Mouse (Mus musculus): Measurements from ENCODE around the gene Trak1.
A peak's percentile ranks its signal among the peaks of the same experiment; 100 is the strongest.

The Trak1 gene

GRCm38 (mm10) chr9:121295221-121295620 is 2.1 kb upstream of the Trak1 start:
- no peak for DNase-seq

DNA sequence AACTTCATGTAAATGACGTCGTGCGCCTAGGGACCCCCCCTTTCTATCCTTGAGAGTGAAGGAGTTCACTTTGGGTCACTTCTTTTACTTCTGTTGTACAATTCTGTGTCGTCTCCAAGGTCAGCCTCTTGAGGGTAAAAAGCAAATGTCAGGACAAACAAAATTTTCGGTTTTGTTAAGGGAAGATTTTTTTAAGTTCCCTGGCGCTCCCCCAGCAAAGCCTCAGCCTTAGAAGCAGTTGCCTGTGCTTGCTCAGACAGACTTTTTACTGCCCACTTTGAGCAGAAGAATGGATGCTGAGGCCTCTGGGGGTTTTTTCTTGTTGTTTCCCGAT is 730 bp downstream of the Trak1 start:
- no peak for DNase-seq

DNA sequence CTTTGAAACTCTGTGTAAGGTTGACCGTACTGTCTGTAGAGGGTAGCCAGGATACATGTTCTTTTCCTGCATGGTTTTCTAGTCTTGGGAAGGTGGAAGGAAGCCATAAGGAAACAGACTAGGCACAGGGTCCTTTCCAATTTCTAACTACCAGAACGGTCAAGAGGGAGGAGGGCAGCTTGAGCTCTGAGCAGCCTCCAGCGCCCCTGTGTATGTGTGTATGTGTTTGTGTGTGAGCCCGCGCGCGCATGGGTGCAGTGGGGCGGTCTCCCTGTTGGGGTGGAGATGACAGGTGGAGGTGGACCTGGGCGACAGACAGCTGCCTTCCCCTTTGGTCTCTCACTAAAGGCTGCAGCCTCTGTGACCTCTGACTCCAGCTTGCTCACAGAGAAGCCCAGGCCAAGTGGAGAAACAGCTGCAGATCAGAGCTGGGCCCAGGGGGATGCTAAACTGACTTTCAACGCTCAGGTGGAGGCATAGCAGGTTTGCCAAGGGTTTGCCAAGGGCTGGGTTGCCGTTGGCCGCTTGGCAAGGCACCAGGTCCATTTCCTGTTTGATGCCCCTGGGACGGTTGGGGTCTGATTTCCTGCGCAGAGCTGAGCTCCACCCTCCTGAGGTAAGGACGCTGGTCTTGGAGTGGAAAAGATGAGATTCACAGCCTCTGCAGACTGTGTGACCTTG is 1.2 kb downstream of the Trak1 start:
- DNase-seq, result peak; percentile 76 to 79

- peak in 1 of 2 experiments; percentile 41 for DNase-seq
These were observed 2.0 kb downstream of the Trak1 start for GRCm38 (mm10) chr9:121299223-121299755.

DNA sequence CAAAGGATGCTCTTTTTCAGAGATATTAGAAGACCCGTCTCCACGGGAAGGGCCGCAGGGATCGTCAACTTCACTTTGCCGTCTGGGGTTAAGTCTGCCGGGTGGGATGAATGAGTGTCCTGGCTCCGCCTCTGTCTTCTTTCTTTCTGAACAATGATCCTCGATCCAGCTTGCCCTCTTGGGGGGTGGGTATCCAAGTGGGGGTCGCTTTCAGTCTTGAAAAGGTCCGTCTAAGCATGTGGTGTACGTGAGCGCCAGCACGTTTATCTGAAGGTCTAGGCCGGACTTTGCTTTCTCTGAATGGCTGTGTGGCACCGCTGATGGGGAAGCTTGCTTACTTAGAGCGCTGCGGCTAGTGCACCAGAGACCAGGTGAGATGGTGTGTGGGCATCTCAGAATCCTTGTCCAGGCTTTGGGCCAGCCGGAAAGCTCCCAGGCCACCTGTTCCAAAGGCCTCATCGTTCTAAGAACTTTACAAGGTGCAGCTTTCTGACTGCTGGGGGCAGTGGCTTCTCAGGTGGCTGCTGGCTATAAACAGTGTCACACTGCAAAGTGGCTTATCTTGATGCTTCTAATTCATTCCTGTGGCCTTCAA is 2.8 kb downstream of the Trak1 start:
- DNase-seq, result no peak

- DNase-seq, result peak; percentile 68 to 69
These were observed 4.0 kb downstream of the Trak1 start for GRCm38 (mm10) chr9:121301041-121301920.

DNA sequence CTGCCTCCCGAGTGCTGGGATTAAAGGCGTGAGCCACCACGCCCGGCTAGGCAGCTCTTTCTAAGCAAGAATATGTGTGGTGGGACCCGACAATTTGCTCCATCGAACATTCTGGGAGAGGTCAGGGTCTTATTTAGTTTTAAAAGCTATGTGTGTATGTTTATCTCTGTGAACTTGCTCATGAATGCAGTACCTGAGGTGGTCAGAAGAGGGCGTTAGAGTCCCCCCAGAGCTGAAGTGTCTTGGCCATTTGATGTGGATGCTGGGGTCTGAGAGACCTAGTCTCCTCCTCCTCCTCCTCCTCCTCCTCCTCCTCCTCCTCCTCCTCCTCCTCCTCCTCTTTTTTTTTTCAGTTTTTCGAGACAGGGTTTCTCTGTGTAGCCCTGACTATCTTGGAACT is 5.2 kb downstream of the Trak1 start:
- peak; percentile 78 to 82 for DNase-seq

- no peak for DNase-seq
These were observed 5.8 kb downstream of the Trak1 start for GRCm38 (mm10) chr9:121303086-121303485.

DNA sequence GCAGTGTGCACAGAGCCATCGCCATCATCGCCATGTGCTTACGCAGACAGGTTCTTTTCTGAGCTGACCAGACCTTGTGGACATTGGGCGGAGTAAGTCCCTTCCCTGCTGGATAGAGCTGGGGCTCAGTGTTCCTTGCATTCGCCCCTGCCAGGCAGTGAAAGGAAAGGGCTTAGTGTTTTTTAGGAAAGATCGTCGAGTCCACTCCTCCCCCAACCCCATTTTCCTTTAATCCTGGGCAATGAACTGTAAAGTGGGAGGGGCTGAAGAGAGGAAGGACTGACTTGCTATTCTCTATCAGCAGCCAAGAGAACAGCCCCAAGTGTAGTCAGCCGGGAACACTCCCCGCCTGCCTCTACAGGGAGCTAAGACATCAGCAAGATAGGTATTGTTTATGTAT is 6.4 kb downstream of the Trak1 start:
- DNase-seq, result no peak

DNA sequence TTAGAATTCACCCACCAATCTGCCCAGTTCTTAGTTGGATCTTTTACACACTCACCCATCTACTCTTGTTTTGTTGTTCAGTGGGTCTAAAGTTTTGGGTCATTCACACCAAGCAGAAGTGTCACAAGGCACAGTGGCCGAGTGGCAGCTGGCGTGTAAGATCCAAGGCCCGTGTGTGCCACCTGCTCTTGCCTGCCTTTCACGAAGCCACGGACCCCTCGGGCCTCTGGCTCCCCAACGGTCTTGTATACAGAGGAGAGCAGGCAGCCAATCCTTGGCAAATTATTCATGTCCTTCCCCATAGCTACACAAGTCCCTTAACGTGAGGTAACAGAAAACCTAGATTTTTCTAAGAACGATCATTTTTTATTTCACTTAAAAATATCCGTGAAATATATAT is 7.2 kb downstream of the Trak1 start:
- no peak for DNase-seq

DNA sequence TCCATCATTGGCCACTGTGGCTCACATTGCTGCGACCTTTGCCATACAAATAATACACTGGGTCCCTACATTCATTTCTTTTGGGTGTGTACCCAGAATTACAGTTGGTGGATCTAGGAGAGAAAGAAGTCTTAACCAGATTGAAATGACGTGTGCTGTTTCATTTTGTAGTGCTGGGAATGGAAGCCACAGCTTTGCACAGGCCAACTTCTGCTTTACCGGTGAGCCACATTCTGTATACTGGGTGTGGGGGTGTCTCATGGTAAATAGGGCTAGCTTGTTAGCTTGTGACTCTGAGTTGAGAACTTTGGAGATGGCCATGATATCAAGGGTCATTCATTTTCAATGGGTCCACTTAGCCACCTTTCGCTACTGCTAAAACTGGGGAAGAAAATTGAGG is 8.2 kb downstream of the Trak1 start:
- no peak for DNase-seq

DNA sequence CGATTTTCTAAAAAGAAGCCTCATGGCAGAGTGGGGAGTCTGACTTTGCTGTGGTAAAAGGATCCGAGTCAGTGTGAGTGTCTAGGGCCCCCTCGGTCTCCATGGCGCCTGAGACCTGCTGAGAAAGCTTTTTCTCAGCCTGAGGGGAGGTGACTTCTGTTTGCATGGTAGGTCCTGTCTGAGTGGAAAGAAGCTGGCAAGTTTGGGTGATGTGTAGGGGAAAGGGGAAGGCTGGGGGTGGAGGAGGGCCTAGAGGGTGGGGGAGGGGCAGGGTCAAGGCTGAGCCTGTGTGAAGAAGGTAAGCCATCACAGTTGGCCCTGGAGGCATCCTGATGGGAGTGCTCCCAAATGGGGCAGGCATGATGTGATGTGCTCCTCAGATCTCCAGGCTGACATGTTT is 12.0 kb downstream of the Trak1 start:
- DNase-seq, result no peak

- DNase-seq, result no peak
These were observed 13.2 kb downstream of the Trak1 start for GRCm38 (mm10) chr9:121310501-121310900.

DNA sequence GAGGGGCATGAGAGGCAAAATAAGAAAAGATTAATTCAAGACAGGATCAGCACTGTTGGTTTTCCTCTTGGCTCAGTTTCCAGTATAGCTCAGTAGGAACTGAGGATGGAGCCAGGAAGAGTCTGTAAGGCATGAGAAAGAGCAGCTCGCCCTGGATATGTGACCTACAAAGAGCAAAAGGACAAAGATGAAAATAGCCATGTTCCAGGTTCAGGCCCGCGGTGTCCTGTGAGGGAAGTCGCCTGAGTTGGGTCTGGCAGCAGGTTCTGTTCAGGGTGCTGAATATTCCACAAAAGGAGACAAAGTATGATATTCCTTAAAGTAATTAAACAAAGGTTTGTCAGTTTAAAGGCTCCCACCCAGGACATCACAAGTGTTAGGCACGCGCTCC is 14.5 kb downstream of the Trak1 start:
- no peak for DNase-seq

DNA sequence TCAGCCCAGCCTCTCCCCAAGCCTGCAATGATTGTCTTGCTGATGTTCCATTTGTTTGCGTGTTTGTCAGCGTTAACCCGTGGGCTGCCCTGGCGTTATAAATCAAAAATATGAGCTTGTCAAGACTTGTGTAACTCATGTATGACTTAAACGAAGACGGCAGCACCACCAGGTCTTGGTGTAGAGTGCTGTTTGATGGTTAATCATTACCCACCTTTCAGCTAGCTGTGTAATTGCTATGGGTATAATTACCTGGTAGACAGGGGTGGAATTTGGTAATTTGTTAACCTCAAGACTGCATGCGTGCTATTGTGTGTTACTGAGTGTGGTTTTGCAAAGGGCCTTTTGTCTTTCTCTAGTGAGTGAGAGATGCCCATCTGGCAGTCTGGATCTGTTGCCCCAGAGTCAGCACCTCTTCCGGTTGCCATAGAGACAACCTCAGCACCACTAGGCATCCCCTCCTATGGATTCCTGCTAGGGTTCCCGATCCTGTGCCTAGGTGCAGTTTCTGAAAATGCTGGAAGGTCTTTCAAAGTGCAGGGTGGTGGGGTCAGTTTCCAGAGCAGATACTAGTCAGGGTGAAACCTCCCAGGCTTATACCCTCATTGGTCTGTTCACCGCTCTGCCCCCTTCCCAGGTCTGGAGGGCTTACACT is 15.1 kb downstream of the Trak1 start:
- no peak for DNase-seq

- DNase-seq, result peak; percentile 82 to 86
These were observed 16.5 kb downstream of the Trak1 start for GRCm38 (mm10) chr9:121313656-121314374.

DNA sequence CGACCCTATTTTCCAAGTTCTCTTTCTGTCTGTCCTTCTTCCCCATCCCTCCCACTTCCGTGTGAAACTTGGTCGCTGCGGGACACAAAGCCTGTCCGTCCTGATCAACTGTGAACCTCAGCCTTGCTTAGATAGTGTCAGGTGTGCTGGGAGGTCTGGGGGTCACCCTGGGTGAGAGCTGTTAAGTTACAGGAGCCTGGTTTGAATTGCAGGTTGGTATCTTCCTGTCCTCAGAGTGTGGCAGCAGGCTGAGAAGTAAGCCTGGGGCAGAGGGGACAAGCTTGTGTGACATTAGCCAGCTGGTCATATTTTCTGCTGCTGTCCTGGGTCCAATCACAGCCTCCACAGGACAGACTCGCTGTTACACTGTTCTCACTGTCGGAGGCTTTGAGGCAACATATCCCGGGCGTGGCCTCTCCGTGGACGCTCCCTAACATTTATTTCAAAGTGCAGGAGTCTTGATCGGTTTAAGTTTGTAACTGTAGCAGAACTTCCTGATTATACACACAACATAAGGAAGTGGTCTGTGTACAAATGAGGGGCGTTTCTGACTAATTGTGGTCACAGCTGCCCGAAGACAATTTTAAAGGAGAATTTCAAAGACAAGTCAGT is 17.3 kb downstream of the Trak1 start:
- DNase-seq, result peak; percentile 67 to 71

- DNase-seq, result no peak
These were observed 18.7 kb downstream of the Trak1 start for GRCm38 (mm10) chr9:121315901-121316595.

- peak; percentile 44 to 46 for DNase-seq
These were observed 19.5 kb downstream of the Trak1 start for GRCm38 (mm10) chr9:121316621-121317405.

- DNase-seq, result no peak
These were observed 22.1 kb downstream of the Trak1 start for GRCm38 (mm10) chr9:121319323-121319966.

Measured in B cell, adult 2 months (primary cell).